Mouse (Mus musculus): ENCODE measurements around the gene Olfr967.
"Not testable (repeated sequence)": the region's sequence is repeated elsewhere in the genome, so short reads cannot be mapped to it uniquely, and the experiment has no call there.

Olfr967 gene

GRCm38 (mm10) chr9:39745949-39746348, at the start of gene Olfr967:
TSS of gene Olfr967 (plus strand) at chr9:39746249.
- no peak for DNase-seq

- not testable (repeated sequence) for DNase-seq
These were observed 44.9 kb upstream of the Olfr967 start for GRCm38 (mm10) chr9:39701123-39701522.

- DNase-seq: no peak
These were observed 39.0 kb upstream of the Olfr967 start, which contains the start of gene Olfr149 for GRCm38 (mm10) chr9:39707017-39707416. TSS of gene Olfr149 (minus strand) at chr9:39707117.

- peak; percentile 70 for DNase-seq
These were observed 37.1 kb upstream of the Olfr967 start for GRCm38 (mm10) chr9:39708958-39709357.

DNA sequence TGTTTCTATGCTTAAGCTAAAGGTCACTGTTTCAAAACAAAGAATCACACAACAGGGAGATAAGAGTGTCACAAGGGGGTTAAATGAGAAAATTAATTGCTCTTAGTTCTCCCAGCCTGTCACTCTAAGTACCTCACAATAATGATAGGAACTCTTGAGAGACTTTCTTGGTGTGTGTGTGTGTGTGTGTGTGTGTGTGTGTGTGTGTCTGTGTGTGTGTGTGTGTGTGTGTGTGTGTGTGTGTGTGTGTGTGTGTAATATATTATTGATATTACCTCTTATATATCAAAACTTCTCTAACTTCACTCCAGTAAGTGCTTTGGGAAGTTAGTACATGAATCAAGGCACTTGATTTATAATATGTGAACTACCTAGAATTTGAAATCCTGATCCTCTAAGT, 35.0 kb upstream of the Olfr967 start, which contains the start of gene Olfr965:
Olfr965 (plus strand) TSS at position 301 of the 400 bp plus-strand sequence.
- DNase-seq: no peak

DNA sequence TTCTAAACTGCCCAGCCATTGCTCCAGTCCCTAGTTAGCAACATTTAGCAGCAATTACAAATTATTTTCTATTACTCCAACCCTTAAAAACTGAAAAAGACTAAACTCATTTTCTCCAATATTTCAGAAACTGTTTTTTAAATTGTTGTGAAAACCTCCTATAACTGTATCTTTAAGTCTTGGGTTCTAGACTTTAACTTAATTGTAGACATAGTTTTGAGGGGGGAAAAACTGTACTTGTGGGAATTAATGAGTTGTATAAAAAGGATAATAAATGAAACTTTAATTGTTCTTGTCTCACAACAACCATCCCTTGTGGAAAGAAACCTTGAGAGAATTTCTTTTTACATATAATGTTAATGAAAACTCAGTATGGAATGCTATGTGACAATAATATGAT, 15.4 kb upstream of the Olfr967 start, which contains the start of gene Olfr150:
Olfr150 (plus strand) TSS at position 301 of the 400 bp plus-strand sequence.
- DNase-seq: no peak

DNA sequence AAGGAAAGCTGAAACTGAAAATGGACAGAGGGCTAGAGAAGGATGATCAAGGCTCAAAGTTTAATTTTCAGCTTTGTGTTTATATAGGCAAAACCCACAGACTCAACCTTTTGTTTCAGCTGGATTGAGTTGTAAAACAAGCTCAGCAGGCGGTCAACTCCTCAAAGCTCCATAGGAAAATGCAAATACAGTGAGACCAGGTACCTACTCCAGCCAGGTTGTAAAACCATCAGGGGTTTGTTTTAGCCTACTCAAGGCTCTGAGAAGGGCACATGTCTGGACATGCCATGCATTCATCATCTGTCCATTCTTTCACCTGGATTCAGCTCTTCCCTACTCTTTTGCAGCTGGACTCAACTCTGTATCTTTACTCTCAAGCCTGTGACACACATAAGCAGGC, 5.3 kb upstream of the Olfr967 start:
- DNase-seq: no peak

GRCm38 (mm10) chr9:39746428-39746827, 379 bp downstream of the Olfr967 start:
- DNase-seq: no peak

DNA sequence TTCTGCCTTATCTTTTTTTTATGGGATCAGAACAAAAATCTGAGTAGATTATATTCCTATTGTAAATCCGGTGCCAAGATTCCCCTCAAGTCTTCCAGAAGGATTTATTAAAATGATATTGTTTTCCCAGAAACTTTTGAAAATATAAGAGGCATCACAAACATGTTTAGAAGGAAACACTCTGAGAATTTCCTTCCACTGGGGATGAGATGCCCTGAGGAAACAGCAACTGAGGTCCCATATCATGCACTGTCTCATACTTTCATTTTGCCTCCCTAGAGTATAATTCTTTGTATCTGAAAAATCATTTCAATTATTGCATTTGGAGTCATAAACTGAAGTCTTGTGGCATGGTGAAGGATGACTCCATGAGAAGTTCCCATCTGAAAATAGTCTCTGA, 37.1 kb downstream of the Olfr967 start, which contains the start of gene Olfr968:
Olfr968 (minus strand) TSS at position 101 of the 400 bp plus-strand sequence.
- DNase-seq: no peak

DNA sequence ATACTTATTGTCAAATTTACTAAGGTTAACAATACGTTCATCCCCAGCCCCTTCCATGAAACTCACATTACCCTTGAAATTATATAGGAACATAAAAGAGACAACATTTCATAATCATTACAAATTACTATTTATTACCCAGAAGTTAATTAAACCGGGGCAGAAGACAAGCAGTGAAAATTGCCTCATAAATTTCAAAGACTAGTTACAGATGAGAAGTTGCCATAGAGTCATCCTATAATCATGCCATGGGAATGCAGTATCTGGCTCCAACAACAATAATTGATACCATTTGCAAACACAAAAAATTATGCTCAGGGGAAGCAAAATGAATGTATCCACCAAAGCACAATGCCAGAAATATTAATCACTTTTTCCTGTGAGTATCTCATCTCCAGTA, 44.5 kb downstream of the Olfr967 start, which contains the start of gene Olfr969:
Olfr969 (plus strand) TSS at position 388 of the 400 bp plus-strand sequence.
- no peak for DNase-seq

All from kidney, postnatal 10 days (tissue).